Mouse (Mus musculus) forebrain, postnatal 0 days (tissue): Measurements from ENCODE around the gene Zfp563. TPM values are rescaled to one million over a fixed set of nuclear protein-coding genes. Genes with fewer than 3 reads are reported as not detected.
A peak's percentile ranks its signal among the peaks of the same experiment; 100 is the strongest.

ENCODE experiments used
- ATAC-seq: fragments of 200-750 bp; cut with Nextera tagmentation; 2 replicates; pipeline ENCODE4 v1.8.0; 2017; ENCODE audit warnings: mild to moderate bottlenecking, moderate library complexity
- DNase-seq: peaks from one replicate; pipeline ENCODE4 v3.0.0-alpha.2; 2015
- H3K27ac ChIP-seq: fragments of 300-500 bp; sonication (generic); 2 replicates; pipeline ENCODE4 v1.5.1; 2014; ENCODE audit warnings: low read depth, mild to moderate bottlenecking, antibody characterized with exemption, low read length, moderate library complexity, mixed read lengths
- H3K27me3 ChIP-seq: fragments of 300-500 bp; sonication (generic); 2 replicates; pipeline ENCODE4 v1.6.1; 2014; ENCODE audit warnings: mild to moderate bottlenecking, low read length, mixed read lengths; ENCODE audit not compliant: insufficient read depth
- H3K36me3 ChIP-seq: fragments of 300-500 bp; sonication (generic); 2 replicates; pipeline ENCODE4 v1.6.1; 2014; ENCODE audit warnings: mild to moderate bottlenecking, moderate library complexity; ENCODE audit not compliant: insufficient read depth
- H3K4me1 ChIP-seq: fragments of 300-500 bp; sonication (generic); 2 replicates; pipeline ENCODE4 v1.6.1; 2014; ENCODE audit warnings: antibody characterized with exemption; ENCODE audit not compliant: insufficient read depth
- H3K4me2 ChIP-seq: fragments of 300-500 bp; sonication (generic); 2 replicates; pipeline ENCODE4 v1.6.1; 2014; ENCODE audit warnings: low read depth, mild to moderate bottlenecking, moderate library complexity
- H3K4me3 ChIP-seq: fragments of 300-500 bp; sonication (generic); 2 replicates; pipeline ENCODE4 v1.5.1; 2014; ENCODE audit warnings: low read depth, low read length, mixed read lengths
- H3K9ac ChIP-seq: fragments of 300-500 bp; sonication (generic); 2 replicates; pipeline ENCODE4 v1.6.1; 2014; ENCODE audit warnings: mild to moderate bottlenecking
- H3K9me3 ChIP-seq: fragments of 300-500 bp; sonication (generic); 2 replicates; pipeline ENCODE4 v1.6.1; 2016; ENCODE audit warnings: low read length
- CTCF ChIP-seq: sonication (generic); IDR thresholded peaks from 2 replicates; pipeline ENCODE4 v1.5.1; 2016; ENCODE audit warnings: antibody characterized with exemption, control low read depth, low read depth
- WGBS: fragments of 180-500 bp; shearing (Covaris S2); extraction: QIAGEN DNeasy Blood & Tissue Kit; methylation state at CpG from one replicate; pipeline ENCODE4 v1.1.7; 2014; 5-methylcytosine and 5-hydroxymethylcytosine counted together
- polyA plus RNA-seq: library from polyadenylated mRNA; unstranded; fragments of >200 nt; fragmentation: Nextera tagmentation; extraction: Ambion mirVana; gene quantifications from 2 replicates; pipeline ENCODE4 v1.2.1, GENCODE M21; 2015
- total RNA-seq: library from RNA; depleted of rRNA; stranded (reverse); fragments of >200 nt; gene quantifications from 2 replicates; pipeline ENCODE4 v1.2.3, GENCODE M21; 2014; rRNA removed

Gene Zfp563
- total RNA-seq = 28.5 and 30.6 TPM in 2 replicates
- polyA plus RNA-seq = 9.5 and 11.0 TPM in 2 replicates

GRCm38 (mm10) chr17:33089220-33089949, at the start of gene Zfp563:
Gene Zfp563 (plus strand): TSS chr17:33089310.
- DNase-seq = peak; percentile 94
- 4% methylated on average over 34 of the region's 34 CpGs for WGBS
- peaks cover 12% of the 10 kb centered on the region for H3K4me1 ChIP-seq
- H3K9ac ChIP-seq = peak within 1 kb of the TSS; percentile 73
- H3K4me3 ChIP-seq = peak within 1 kb of the TSS; percentile 67
- no peaks in the 10 kb centered on the region for H3K9me3 ChIP-seq
- TF ChIP-seq CTCF = peak; percentile 12; the same call in 1 of the 2 replicates
- no peaks in the 10 kb centered on the region for H3K36me3 ChIP-seq
- H3K27me3 ChIP-seq = no peaks in the 10 kb centered on the region
- peak within 1 kb of the TSS; percentile 76 for H3K4me2 ChIP-seq
- ATAC-seq = peak; percentile 90
- peak within 1 kb of the TSS; percentile 83 for H3K27ac ChIP-seq

- Histone ChIP-seq H3K4me3 (no peak overlapping the region), H3K4me1 (no peaks in the 10 kb centered on the region), H3K27me3 (no peaks in the 10 kb centered on the region), H3K9me3 (no peaks in the 10 kb centered on the region), H3K9ac (no peak overlapping the region), H3K27ac (no peak overlapping the region), H3K36me3 (no peaks in the 10 kb centered on the region), H3K4me2 (no peak overlapping the region)
- 0% methylated on average over 1 of the region's 1 CpGs for WGBS
- no peak for DNase-seq
- ATAC-seq = no peak
- TF ChIP-seq CTCF = 0 out of 2 replicates have a peak, but pooled peaks have one; percentile 9
Observed at GRCm38 (mm10) chr17:33058791-33059190, 30.3 kb upstream of the Zfp563 start.

GRCm38 (mm10) chr17:33063001-33063400, 26.1 kb upstream of the Zfp563 start:
- H3K27me3 ChIP-seq = no peaks in the 10 kb centered on the region
- H3K9me3 ChIP-seq = no peaks in the 10 kb centered on the region
- H3K27ac ChIP-seq = no peak overlapping the region
- DNase-seq = no peak
- no peak overlapping the region for H3K4me3 ChIP-seq
- no peak overlapping the region for H3K4me2 ChIP-seq
- TF ChIP-seq CTCF = no peak
- H3K9ac ChIP-seq = no peak overlapping the region
- 0% methylated on average over 1 of the region's 1 CpGs for WGBS
- no peaks in the 10 kb centered on the region for H3K36me3 ChIP-seq
- no peak for ATAC-seq
- no peaks in the 10 kb centered on the region for H3K4me1 ChIP-seq

GRCm38 (mm10) chr17:33067958-33068357, 21.2 kb upstream of the Zfp563 start, which contains the start of gene 4921501E09Rik:
Gene 4921501E09Rik (minus strand): TSS chr17:33068058.
- Histone ChIP-seq H3K4me3 (no peak within 1 kb of the TSS), H3K27me3 (no peaks in the 10 kb centered on the region), H3K4me1 (no peaks in the 10 kb centered on the region), H3K27ac (no peak within 1 kb of the TSS), H3K36me3 (no peaks in the 10 kb centered on the region), H3K9ac (no peak within 1 kb of the TSS), H3K9me3 (no peaks in the 10 kb centered on the region), H3K4me2 (no peak within 1 kb of the TSS)
- no peak for TF ChIP-seq CTCF
- no peak for DNase-seq
- WGBS = 41% methylated on average over 1 of the region's 1 CpGs
- ATAC-seq = no peak

GRCm38 (mm10) chr17:33091630-33092029, 2.5 kb downstream of the Zfp563 start:
- Histone ChIP-seq H3K9ac (no peak overlapping the region), H3K9me3 (no peaks in the 10 kb centered on the region), H3K4me1 (peaks cover 16% of the 10 kb centered on the region), H3K4me2 (no peak overlapping the region), H3K36me3 (0 out of 2 replicates have a peak, but pooled peaks cover 5% of the 10 kb centered on the region), H3K27me3 (no peaks in the 10 kb centered on the region), H3K4me3 (no peak overlapping the region), H3K27ac (no peak overlapping the region)
- WGBS = 91% methylated on average over 1 of the region's 1 CpGs
- DNase-seq (no peak), ATAC-seq (no peak)
- TF ChIP-seq CTCF = no peak

- peak; percentile 81 for ATAC-seq
- no peak for TF ChIP-seq CTCF
Observed at GRCm38 (mm10) chr17:33092391-33093193, 3.5 kb downstream of the Zfp563 start.

More at GRCm38 (mm10) chr17:33092391-33093193, 3.5 kb downstream of the Zfp563 start:
- no peaks in the 10 kb centered on the region for H3K27me3 ChIP-seq
- 1% methylated on average over 31 of the region's 31 CpGs for WGBS
- peak overlapping the region; percentile 77 for H3K4me3 ChIP-seq
- H3K4me2 ChIP-seq = peak overlapping the region; percentile 67
- H3K27ac ChIP-seq = peak overlapping the region; percentile 91
- H3K9me3 ChIP-seq = no peaks in the 10 kb centered on the region
- peak overlapping the region; percentile 83 for H3K9ac ChIP-seq
- peak; percentile 84 for DNase-seq
- 0 out of 2 replicates have a peak, but pooled peaks cover 5% of the 10 kb centered on the region for H3K36me3 ChIP-seq
- peaks cover 16% of the 10 kb centered on the region for H3K4me1 ChIP-seq
